Mouse (Mus musculus) layer of hippocampus, postnatal 14 days (tissue): ENCODE measurements at regions not wholly inside any gene's neighbourhood (a gene's known extent, or its start where the extent isn't known, plus 50 kb on each side); places are given as distances from the start of the nearest gene placed in this dataset.
"Not testable (repeated sequence)": the region's sequence is repeated elsewhere in the genome, so short reads cannot be mapped to it uniquely, and the experiment has no call there.

Experiments used
- DNase-seq, 2 experiments: peaks; one replicate each; pipeline ENCODE4 v3.0.0; 2021 to 2022; ENCODE audit warnings: low spot score in 2 of 2, mixed read lengths in 1 of 2

DNA sequence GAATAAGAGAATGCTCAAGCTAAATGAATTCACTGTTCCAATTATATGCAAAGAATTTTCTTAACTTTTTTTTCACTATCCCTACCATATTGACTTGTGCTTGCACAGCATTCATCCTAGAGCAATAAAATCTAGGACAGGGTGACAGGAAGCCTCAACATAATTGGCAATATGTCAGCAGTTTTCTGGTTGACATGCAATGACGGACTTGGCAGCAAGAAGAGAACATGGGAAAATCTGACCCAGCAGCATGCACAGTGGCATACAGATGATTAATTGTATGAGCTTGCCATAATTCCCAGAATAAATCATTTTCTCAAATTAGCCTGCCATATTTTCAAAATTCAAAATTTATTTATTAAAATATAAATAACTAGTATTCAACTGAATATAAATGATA is 152.7 kb downstream of the Amy2a5 start:
- DNase-seq: no peak

DNA sequence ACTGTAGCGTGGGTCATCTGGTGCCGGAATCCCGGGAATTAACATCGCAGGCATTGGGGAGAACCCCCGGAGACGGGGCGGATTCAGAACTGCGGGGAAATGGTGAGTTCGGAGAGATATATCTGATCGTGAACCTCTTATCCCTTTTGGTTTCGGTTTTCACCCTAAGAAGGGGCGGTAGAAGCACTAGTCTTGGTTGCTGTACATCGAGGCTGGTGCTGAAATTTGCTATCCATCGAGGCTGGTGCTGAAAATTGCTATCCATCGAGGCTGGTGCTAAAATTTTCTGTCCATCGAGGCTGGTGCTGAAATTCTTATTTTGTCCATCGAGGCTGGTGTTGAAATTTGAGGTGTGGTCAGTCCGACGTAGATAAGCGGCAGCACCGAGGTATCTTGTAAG is 167.8 kb downstream of the Amy2a5 start:
- not testable (repeated sequence) for DNase-seq

DNA sequence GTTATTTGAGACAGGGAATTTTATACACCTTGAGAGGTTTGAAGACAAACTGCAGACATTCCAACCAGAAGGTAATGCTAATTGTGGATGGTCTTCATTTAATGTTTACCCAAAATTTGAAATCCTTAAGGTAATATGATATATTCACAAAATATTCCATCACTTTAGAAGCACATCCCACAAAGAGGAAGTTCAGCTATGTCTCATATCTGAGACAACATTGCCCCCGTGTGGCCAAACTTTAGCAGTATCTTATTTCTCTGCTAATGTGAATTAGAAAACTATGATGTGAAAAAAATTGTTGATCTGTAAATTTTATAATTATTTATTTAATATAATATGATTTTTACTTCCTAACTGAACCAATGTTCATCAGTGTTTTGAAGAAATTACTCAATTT is 177.9 kb downstream of the Amy2a5 start:
- peak; percentile 38 to 64 for DNase-seq
